Mouse (Mus musculus): ENCODE results near the gene Gm7030.
"Not testable (repeated sequence)": the region's sequence is repeated elsewhere in the genome, so short reads cannot be mapped to it uniquely, and the experiment has no call there.

- TF ChIP-seq TBP (conservative IDR thresholded peaks at IDR 0.05; ENCODE audit: low read depth, low read length); CTCF (conservative IDR thresholded peaks at IDR 0.05 in 1 of 2, IDR thresholded peaks at IDR 0.05 in 1 of 2; ENCODE audit: low read depth in 2 of 2, low read length in 2 of 2); TCF12 (IDR thresholded peaks at IDR 0.05; ENCODE audit: low read depth, low read length); ELF1 (IDR thresholded peaks at IDR 0.05; ENCODE audit: low read depth, low read length); POLR2A (IDR thresholded peaks at IDR 0.05; ENCODE audit: low read depth, low read length): not testable (repeated sequence)
Observed at GRCm38 (mm10) chr17:36178938-36179337, 49.7 kb upstream of the Gm7030 start.

Data from CH12.LX (cell line).